Mouse (Mus musculus): ENCODE data around the gene Nmral1. TPM values are rescaled to one million over a fixed set of nuclear protein-coding genes. Genes with fewer than 3 reads are reported as not detected.

Nmral1 gene
- polyA plus RNA-seq, 1 experiment from 2014 or later: 277 TPM

- Histone ChIP-seq H3K4me1 (peaks cover 9% of the 10 kb centered on the region), H3K4me3 (no peak overlapping the region), H3K27ac (no peak overlapping the region), H3K27me3 (ENCODE audit: low read depth, poor library complexity, severe bottlenecking) (no peaks in the 10 kb centered on the region), H3K9me3 (replicated peaks) (no peaks in the 10 kb centered on the region), H3K36me3 (peaks cover 82% of the 10 kb centered on the region)
- DNase-seq (ENCODE audit: low spot score): no peak
- 80% methylated on average over 5 of the region's 5 CpGs for WGBS
These were observed 48.8 kb downstream of the Nmral1 start for GRCm38 (mm10) chr16:4670317-4670716.

GRCm38 (mm10) chr16:4667190-4667808 is 51.9 kb downstream of the Nmral1 start:
- Histone ChIP-seq H3K27me3 (ENCODE audit: low read depth, poor library complexity, severe bottlenecking) (no peaks in the 10 kb centered on the region), H3K4me1 (peaks cover 9% of the 10 kb centered on the region), H3K4me3 (no peak overlapping the region), H3K36me3 (peaks cover 75% of the 10 kb centered on the region), H3K27ac (peak overlapping the region; percentile 86), H3K9me3 (replicated peaks) (no peaks in the 10 kb centered on the region)
- 33% methylated on average over 3 of the region's 3 CpGs for WGBS
- DNase-seq (ENCODE audit: low spot score): peak; percentile 92

- H3K27ac ChIP-seq: no peak overlapping the region
- no peak for DNase-seq (ENCODE audit: low spot score)
- peaks cover 81% of the 10 kb centered on the region for H3K36me3 ChIP-seq
- H3K4me1 ChIP-seq: peaks cover 19% of the 10 kb centered on the region
- no peak overlapping the region for H3K4me3 ChIP-seq
- 94% methylated on average over 2 of the region's 2 CpGs for WGBS
- no peaks in the 10 kb centered on the region for H3K9me3 ChIP-seq (replicated peaks)
- H3K27me3 ChIP-seq (ENCODE audit: low read depth, poor library complexity, severe bottlenecking): no peaks in the 10 kb centered on the region
These were observed 53.4 kb downstream of the Nmral1 start for GRCm38 (mm10) chr16:4665726-4666125.

GRCm38 (mm10) chr16:4663806-4664205 is 55.4 kb downstream of the Nmral1 start:
- no peak overlapping the region for H3K4me3 ChIP-seq
- H3K36me3 ChIP-seq: peaks cover 70% of the 10 kb centered on the region
- no peaks in the 10 kb centered on the region for H3K27me3 ChIP-seq (ENCODE audit: low read depth, poor library complexity, severe bottlenecking)
- no peak for DNase-seq (ENCODE audit: low spot score)
- peaks cover 28% of the 10 kb centered on the region for H3K4me1 ChIP-seq
- WGBS: 87% methylated on average over 2 of the region's 2 CpGs
- H3K9me3 ChIP-seq (replicated peaks): no peaks in the 10 kb centered on the region
- no peak overlapping the region for H3K27ac ChIP-seq

- Histone ChIP-seq H3K4me1 (peaks cover 43% of the 10 kb centered on the region), H3K27me3 (ENCODE audit: low read depth, poor library complexity, severe bottlenecking) (no peaks in the 10 kb centered on the region), H3K36me3 (peaks cover 51% of the 10 kb centered on the region), H3K27ac (peak overlapping the region; percentile 77), H3K9me3 (replicated peaks) (no peaks in the 10 kb centered on the region), H3K4me3 (no peak overlapping the region)
- 39% methylated on average over 2 of the region's 2 CpGs for whole genome bisulfite sequencing
- DNase-seq (ENCODE audit: low spot score): no peak
These were observed 57.6 kb downstream of the Nmral1 start for GRCm38 (mm10) chr16:4661605-4662004.

Other genes starting within 250 kb of the Nmral1 start
- 29.4 and 34.3 TPM in 2 replicates for gene Srl, start 177.5 kb downstream of the Nmral1 start, polyA plus RNA-seq (2016; fragmentation: Nextera tagmentation; extraction: Ambion mirVana)
- gene Tfap4, start 159.5 kb downstream of the Nmral1 start, polyA plus RNA-seq (2016; fragmentation: Nextera tagmentation; extraction: Ambion mirVana): 41.4 and 48.5 TPM in 2 replicates
- 27.0 and 30.7 TPM in 2 replicates for gene Glis2, start 124.6 kb downstream of the Nmral1 start, polyA plus RNA-seq (2016; fragmentation: Nextera tagmentation; extraction: Ambion mirVana)
- gene Pam16, start 94.4 kb downstream of the Nmral1 start, polyA plus RNA-seq (2016; fragmentation: Nextera tagmentation; extraction: Ambion mirVana): 108 and 113 TPM in 2 replicates
- 22.5 and 28.3 TPM in 2 replicates for gene Vasn, start 79.4 kb downstream of the Nmral1 start, polyA plus RNA-seq (2016; fragmentation: Nextera tagmentation; extraction: Ambion mirVana)
- gene Dnaja3, start 79.4 kb downstream of the Nmral1 start, polyA plus RNA-seq (2016; fragmentation: Nextera tagmentation; extraction: Ambion mirVana): 64.1 and 70.2 TPM in 2 replicates
- gene Coro7, start 39.6 kb downstream of the Nmral1 start, polyA plus RNA-seq (2016; fragmentation: Nextera tagmentation; extraction: Ambion mirVana): 21.8 and 22.9 TPM in 2 replicates
- 93.7 and 101 TPM in 2 replicates for gene Hmox2, start 7.0 kb upstream of the Nmral1 start, polyA plus RNA-seq (2016; fragmentation: Nextera tagmentation; extraction: Ambion mirVana)
- 112 TPM in 2 replicates for gene Cdip1, start 70.9 kb upstream of the Nmral1 start, polyA plus RNA-seq (2016; fragmentation: Nextera tagmentation; extraction: Ambion mirVana)
- 0.40 and 0.71 TPM in 2 replicates for gene 4930562C15Rik, start 116.1 kb upstream of the Nmral1 start, polyA plus RNA-seq (2016; fragmentation: Nextera tagmentation; extraction: Ambion mirVana)
- gene Ubald1, start 161.0 kb upstream of the Nmral1 start, polyA plus RNA-seq (2016; fragmentation: Nextera tagmentation; extraction: Ambion mirVana): 43.6 and 43.8 TPM in 2 replicates
- 68.0 and 84.5 TPM in 2 replicates for gene Mgrn1, start 166.9 kb upstream of the Nmral1 start, polyA plus RNA-seq (2016; fragmentation: Nextera tagmentation; extraction: Ambion mirVana)
- gene Nudt16l1, start 219.4 kb upstream of the Nmral1 start, polyA plus RNA-seq (2016; fragmentation: Nextera tagmentation; extraction: Ambion mirVana): 156 and 167 TPM in 2 replicates
- gene Anks3, start 244.8 kb upstream of the Nmral1 start, polyA plus RNA-seq (2016; fragmentation: Nextera tagmentation; extraction: Ambion mirVana): 43.6 and 55.6 TPM in 2 replicates